Mouse (Mus musculus) embryonic fibroblast, embryonic 13.5 days (primary cell): ENCODE data around the gene Gm45717.

Experiments used
- CTCF ChIP-seq: IDR thresholded peaks from 2 replicates; pipeline ENCODE4 v1.5.1; 2011; ENCODE audit warnings: mild to moderate bottlenecking, control low read depth, low read length, moderate library complexity, borderline replicate concordance; ENCODE audit not compliant: insufficient read depth
- POLR2A ChIP-seq: IDR thresholded peaks from 2 replicates; pipeline ENCODE4 v1.6.1; 2011; ENCODE audit warnings: low read depth, mild to moderate bottlenecking, control low read depth, low read length, moderate library complexity

GRCm38 (mm10) chr7:140956556-140956869 is 776 bp upstream of the Gm45717 start:
- TF ChIP-seq POLR2A = 0 out of 2 replicates have a peak, but pooled peaks have one; percentile 56
- no peak for TF ChIP-seq CTCF
